Mouse (Mus musculus) leukemia stem cell, adult 10-12 weeks (primary cell): ENCODE results near the gene Rmnd5a. TPM values are rescaled to one million over a fixed set of nuclear protein-coding genes. Genes with fewer than 3 reads are reported as not detected.

Source experiments
- polyA plus RNA-seq: library from polyadenylated mRNA; stranded (reverse); fragments of >175 nt; gene quantifications from 2 replicates; pipeline ENCODE4 v1.2.3, GENCODE M21; 2012; ENCODE audit warnings: low replicate concordance

Gene Rmnd5a
- polyA plus RNA-seq = 4.7 and 6.3 TPM in 2 replicates

GRCm38 (mm10) chr6:71440492-71441250 is at the start of gene Rmnd5a:
TSS of gene Rmnd5a (minus strand) at chr6:71440637.

DNA sequence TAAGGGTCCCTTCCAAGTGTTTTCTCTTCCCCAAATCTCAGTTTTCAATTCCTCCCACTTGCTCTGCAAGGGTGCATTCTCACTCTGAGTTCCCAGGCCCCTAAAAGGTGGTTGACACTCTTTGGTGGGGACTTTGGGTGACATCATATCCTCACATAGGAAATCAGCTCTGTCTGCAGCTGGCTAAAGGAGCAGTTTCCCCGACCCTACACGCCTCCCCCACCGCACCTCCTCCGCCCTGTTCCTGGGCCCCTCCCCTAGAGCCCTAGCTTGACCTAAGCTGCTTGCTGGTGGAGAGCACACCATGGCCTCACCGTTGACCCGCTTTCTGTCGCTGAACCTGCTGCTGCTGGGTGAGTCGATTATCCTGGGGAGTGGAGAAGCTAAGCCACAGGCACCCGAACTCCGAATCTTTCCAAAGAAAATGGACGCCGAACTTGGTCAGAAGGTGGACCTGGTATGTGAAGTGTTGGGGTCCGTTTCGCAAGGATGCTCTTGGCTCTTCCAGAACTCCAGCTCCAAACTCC is 67.1 kb downstream of the Rmnd5a start, which contains the start of gene Cd8a:
Gene Cd8a, plus strand, starts transcription at position 179 of the 527 bp plus-strand sequence.

Other genes starting within 250 kb of the Rmnd5a start
- not detected in 2 replicates for gene Fabp1, start 240.8 kb downstream of the Rmnd5a start, polyA plus RNA-seq
- 38.3 and 56.9 TPM in 2 replicates for gene Krcc1, start 169.0 kb downstream of the Rmnd5a start, polyA plus RNA-seq
- gene Smyd1, start 118.4 kb downstream of the Rmnd5a start, polyA plus RNA-seq = 0.38 TPM in 1 of 2 replicates, not detected in the other
- 0.43 and 0.47 TPM in 2 replicates for gene Cd8b1, start 117.8 kb downstream of the Rmnd5a start, polyA plus RNA-seq
- 0.65 and 0.83 TPM in 2 replicates for gene Cd8a, start 67.2 kb downstream of the Rmnd5a start, polyA plus RNA-seq
- 15.6 and 21.8 TPM in 2 replicates for gene Rnf103, start 53.3 kb upstream of the Rmnd5a start, polyA plus RNA-seq
- gene Chmp3, start 103.2 kb upstream of the Rmnd5a start, polyA plus RNA-seq = 6.6 and 26.9 TPM in 2 replicates
- gene Kdm3a, start 192.4 kb upstream of the Rmnd5a start, polyA plus RNA-seq = 1.3 and 4.3 TPM in 2 replicates